8 mouse cellular contexts compared by ENCODE assay signal in genomic region chr13:20306180-20307177, GRCm38 (mm10).
A peak's percentile ranks its signal among the peaks of the same experiment; 100 is the strongest.
DNase-seq lines count a peak whose midpoint lies in the region; ATAC-seq and TF ChIP-seq lines count a peak whose summit lies in the region.

No protein-coding gene starts in this region.

- no peak for TF ChIP-seq CTCF in layer of hippocampus, adult 2 months (conservative IDR thresholded peaks at IDR 0.05)
- TF ChIP-seq CTCF in cortical plate, adult 2 months (IDR thresholded peaks at IDR 0.05; ENCODE audit: extremely low read depth, insufficient read depth, low read length), result no peak

- peak overlapping the region; percentile 70 for H3K27ac ChIP-seq in layer of hippocampus, adult 2 months
- H3K27ac ChIP-seq in cortical plate, adult 2 months (ENCODE audit: insufficient read depth, low read length), result 0 out of 2 replicates have a peak overlapping the region, but pooled peaks have one; percentile 6
- H3K27ac ChIP-seq in heart, embryonic 13.5 days (replicated peaks), result 0 out of 2 replicates have a peak overlapping the region, but pooled peaks have one; percentile 32

- DNase-seq in layer of hippocampus, adult 2 months (ENCODE audit: low spot score in 2 of 2), result peak in 1 of 2 experiments; percentile 48
- DNase-seq in layer of hippocampus, postnatal 10 days (ENCODE audit: low spot score in 2 of 2), result no peak
- no peak for DNase-seq in embryo, embryonic 10.5 days (ENCODE audit: low spot score)
- DNase-seq in kidney, postnatal 14 days, result no peak

- no peaks in the 10 kb centered on the region for H3K27me3 ChIP-seq in heart, embryonic 13.5 days (replicated peaks)
- no peaks in the 10 kb centered on the region for H3K27me3 ChIP-seq in myocyte (ENCODE audit: control insufficient read depth, insufficient read depth, insufficient read length)

- 38% methylated on average over 5 of the region's 5 CpGs for WGBS in heart, embryonic 13.5 days

- no peak overlapping the region for H3ac ChIP-seq in myocyte (ENCODE audit: control insufficient read depth, insufficient read length)

- 0 out of 2 replicates have a peak overlapping the region, but pooled peaks have one; percentile 25 for H3K9ac ChIP-seq in heart, embryonic 13.5 days

- no peaks in the 10 kb centered on the region for H3K9me3 ChIP-seq in heart, embryonic 13.5 days

- no peak; the same call in 1 of the 2 replicates for ATAC-seq in heart, embryonic 13.5 days (ENCODE audit: extremely low read depth, insufficient number of reproducible peaks, low FRiP score, low TSS enrichment)
- ATAC-seq in monocyte, adult 5-6 weeks (replicated peaks; ENCODE audit: insufficient number of reproducible peaks, low FRiP score, low TSS enrichment, poor library complexity, severe bottlenecking), result no peak

- no peak overlapping the region for H3K4me2 ChIP-seq in heart, embryonic 13.5 days
- H3K4me2 ChIP-seq in myocyte (ENCODE audit: low read depth), result peak overlapping the region; percentile 25

- H3K4me3 ChIP-seq in layer of hippocampus, adult 2 months, result no peak overlapping the region
- no peak overlapping the region for H3K4me3 ChIP-seq in cortical plate, adult 2 months (ENCODE audit: insufficient read depth, low read length)
- no peak overlapping the region for H3K4me3 ChIP-seq in heart, embryonic 13.5 days
- no peak overlapping the region for H3K4me3 ChIP-seq in myocyte

- H3K4me1 ChIP-seq in cortical plate, adult 2 months (ENCODE audit: control insufficient read depth, insufficient read depth, low read length), result peaks cover 2% of the 10 kb centered on the region
- peaks cover 17% of the 10 kb centered on the region for H3K4me1 ChIP-seq in heart, embryonic 13.5 days

- no peak for TF ChIP-seq POLR2A in cortical plate, adult 2 months (IDR thresholded peaks at IDR 0.05; ENCODE audit: extremely low read depth, insufficient read depth, low read length)
- TF ChIP-seq POLR2A in myocyte (IDR thresholded peaks at IDR 0.05; ENCODE audit: insufficient read length, low read depth), result no peak

- no peaks in the 10 kb centered on the region for H3K79me2 ChIP-seq in myocyte (ENCODE audit: control insufficient read depth, insufficient read depth)

- H3K36me3 ChIP-seq in heart, embryonic 13.5 days, result no peaks in the 10 kb centered on the region
- H3K36me3 ChIP-seq in myocyte (ENCODE audit: control insufficient read depth, insufficient read depth), result no peaks in the 10 kb centered on the region

TF ChIP-seq in myocyte, 11 proteins besides CTCF, POLR2A, EP300 and RAD21:
- TF ChIP-seq MYOD1 (IDR thresholded peaks at IDR 0.05; ENCODE audit: control insufficient read depth in 1 of 3, insufficient read length in 2 of 3, low read depth in 2 of 3) (no peak), CEBPB (IDR thresholded peaks at IDR 0.05; ENCODE audit: insufficient read depth, poor library complexity, severe bottlenecking) (no peak), E2F4 (IDR thresholded peaks at IDR 0.05; ENCODE audit: insufficient read depth) (no peak), TCF3 (IDR thresholded peaks at IDR 0.05; ENCODE audit: insufficient read length, low read depth) (no peak), MYOG (IDR thresholded peaks at IDR 0.05; ENCODE audit: control insufficient read depth in 1 of 3, insufficient read depth in 1 of 3, insufficient read length in 2 of 3, low read depth in 2 of 3) (no peak), TCF12 (IDR thresholded peaks at IDR 0.05; ENCODE audit: insufficient read depth, poor library complexity, severe bottlenecking) (no peak), SRF (IDR thresholded peaks at IDR 0.05; ENCODE audit: control insufficient read depth, insufficient read length, low read depth) (no peak), REST (IDR thresholded peaks at IDR 0.05; ENCODE audit: insufficient read depth, insufficient read length) (no peak), MAX (IDR thresholded peaks at IDR 0.05; ENCODE audit: low read depth) (no peak), USF1 (IDR thresholded peaks at IDR 0.05; ENCODE audit: low read depth) (no peak), POLR2AphosphoS2 (IDR thresholded peaks at IDR 0.05; ENCODE audit: insufficient read length, low read depth) (no peak)

Comparison
In these comparisons a context has a peak if more than half of its experiments do, and no peak if none do; other contexts are left out.
1. H3K27ac ChIP-seq: peak in every context shown above with its lines; median percentile 70 in layer of hippocampus, adult 2 months; 32 in heart, embryonic 13.5 days; 6 in cortical plate, adult 2 months.